Mouse (Mus musculus) brain, embryonic 14.5 days (tissue): ENCODE results near the gene Tmem115.

ENCODE experiments used
- CTCF ChIP-seq: fragments of 200-500 bp; IDR thresholded peaks from 2 replicates; pipeline ENCODE4 v1.5.1; 2012; ENCODE audit warnings: inconsistent platforms, mild to moderate bottlenecking, moderate library complexity, borderline replicate concordance; ENCODE audit not compliant: insufficient read depth, insufficient read length; ENCODE audit errors: extremely low read depth
- POLR2A ChIP-seq: fragments of 200-500 bp; IDR thresholded peaks from 2 replicates; pipeline ENCODE4 v1.6.1; 2012; ENCODE audit warnings: mild to moderate bottlenecking, inconsistent platforms, borderline replicate concordance; ENCODE audit not compliant: poor library complexity, insufficient read depth, insufficient read length, severe bottlenecking; ENCODE audit errors: extremely low read depth

- peak; percentile 81 for TF ChIP-seq CTCF
- no peak for TF ChIP-seq POLR2A
Measured at GRCm38 (mm10) chr9:107566041-107566709, 32.4 kb downstream of the Tmem115 start.
